Mouse (Mus musculus) v-Abl transformed pro-B cells (cell line): ENCODE measurements around the gene Olfr855.

Experiments used
- in situ Hi-C, 2 experiments: fragments of 400-800 bp; cut with MboI; formaldehyde crosslinking; loops; one replicate each; pipeline ENCODE4 v1.15.1; 2025; ENCODE audit not compliant: unreplicated experiment in 2 of 2

Olfr855 gene

GRCm38 (mm10) chr9:19582317-19582716, at the start of gene Olfr855:
Gene Olfr855 (plus strand): TSS chr9:19582617.
- in situ Hi-C loops = no loop called here

- in situ Hi-C loops = no loop called here
Measured at GRCm38 (mm10) chr9:19540976-19541375, 41.4 kb upstream of the Olfr855 start, which contains the start of gene Olfr853. Gene Olfr853 (minus strand): TSS chr9:19541076.

- in situ Hi-C loops = no loop called here
Measured at GRCm38 (mm10) chr9:19567282-19567681, 15.1 kb upstream of the Olfr855 start, which contains the start of gene Olfr854. Gene Olfr854 (minus strand): TSS chr9:19567382.

- in situ Hi-C loops = loop anchor here in 1 of 2 experiments (25.0 kb wide), 1 partner anchor 1309 kb away; no protein-coding TSS in a partner anchor
Measured at GRCm38 (mm10) chr9:19621297-19621696, 38.9 kb downstream of the Olfr855 start.

- in situ Hi-C loops = loop anchor here in 1 of 2 experiments (25.0 kb wide), 1 partner anchor 1310 kb away; no protein-coding TSS in a partner anchor
Measured at GRCm38 (mm10) chr9:19621843-19622822, 39.7 kb downstream of the Olfr855 start, which contains the start of gene Zfp317. Gene Zfp317 (plus strand): TSS chr9:19622102.

GRCm38 (mm10) chr9:19629574-19629973, 47.2 kb downstream of the Olfr855 start:
- in situ Hi-C loops = loop anchor here in 1 of 2 experiments (25.0 kb wide), 1 partner anchor 758 kb away; the partner anchor contains the start of gene Zfp560
